Mouse (Mus musculus) embryonic facial prominence, embryonic 14.5 days (tissue): ENCODE data around the gene Myh10. TPM values are rescaled to one million over a fixed set of nuclear protein-coding genes. Genes with fewer than 3 reads are reported as not detected.

ENCODE experiments used
- ATAC-seq: fragments of 200-750 bp; cut with Nextera tagmentation; 2 replicates; pipeline ENCODE4 v1.8.0; 2017; ENCODE audit warnings: low read depth, moderate number of reproducible peaks, moderate TSS enrichment
- DNase-seq: peaks from one replicate; pipeline ENCODE4 v3.0.0-alpha.2; 2015; ENCODE audit warnings: low spot score
- H3K27ac ChIP-seq: fragments of 300-500 bp; sonication (generic); replicated peaks from 2 replicates; pipeline ENCODE4 v1.5.1; 2014; ENCODE audit warnings: low read depth, mild to moderate bottlenecking, low read length, moderate library complexity
- H3K27me3 ChIP-seq: fragments of 300-500 bp; sonication (generic); replicated peaks from 2 replicates; pipeline ENCODE4 v1.6.1; 2014; ENCODE audit warnings: low read length; ENCODE audit not compliant: control insufficient read depth, insufficient read depth
- H3K36me3 ChIP-seq: fragments of 300-500 bp; sonication (generic); 2 replicates; pipeline ENCODE4 v1.6.1; 2014; ENCODE audit warnings: low read length, mixed read lengths; ENCODE audit not compliant: control insufficient read depth, insufficient read depth
- H3K4me1 ChIP-seq: fragments of 300-500 bp; sonication (generic); 2 replicates; pipeline ENCODE4 v1.6.1; 2014; ENCODE audit warnings: antibody characterized with exemption, low read length; ENCODE audit not compliant: control insufficient read depth, insufficient read depth
- H3K4me2 ChIP-seq: fragments of 300-500 bp; sonication (generic); 2 replicates; pipeline ENCODE4 v1.6.1; 2014; ENCODE audit warnings: low read depth, mild to moderate bottlenecking, low read length, moderate library complexity, mixed read lengths
- H3K4me3 ChIP-seq: fragments of 300-500 bp; sonication (generic); 2 replicates; pipeline ENCODE4 v1.5.1; 2014; ENCODE audit warnings: low read depth, mild to moderate bottlenecking, low read length
- H3K9ac ChIP-seq: fragments of 300-500 bp; sonication (generic); 2 replicates; pipeline ENCODE4 v1.6.1; 2014; ENCODE audit warnings: low read depth, mild to moderate bottlenecking, low read length, moderate library complexity, mixed read lengths
- H3K9me3 ChIP-seq: fragments of 300-500 bp; sonication (generic); 2 replicates; pipeline ENCODE4 v1.6.1; 2016; ENCODE audit warnings: low read length; ENCODE audit not compliant: control insufficient read depth
- WGBS: fragments of 180-500 bp; shearing (Covaris S2); extraction: QIAGEN DNeasy Blood & Tissue Kit; methylation state at CpG from one replicate; pipeline ENCODE4 v1.1.7; 2014; 5-methylcytosine and 5-hydroxymethylcytosine counted together
- polyA plus RNA-seq: library from polyadenylated mRNA; unstranded; fragments of >200 nt; fragmentation: Nextera tagmentation; extraction: Ambion mirVana; gene quantifications from 2 replicates; pipeline ENCODE4 v1.2.1, GENCODE M21; 2014

Gene Myh10
- polyA plus RNA-seq, 1 experiment from 2014 or later: 103 TPM

DNA sequence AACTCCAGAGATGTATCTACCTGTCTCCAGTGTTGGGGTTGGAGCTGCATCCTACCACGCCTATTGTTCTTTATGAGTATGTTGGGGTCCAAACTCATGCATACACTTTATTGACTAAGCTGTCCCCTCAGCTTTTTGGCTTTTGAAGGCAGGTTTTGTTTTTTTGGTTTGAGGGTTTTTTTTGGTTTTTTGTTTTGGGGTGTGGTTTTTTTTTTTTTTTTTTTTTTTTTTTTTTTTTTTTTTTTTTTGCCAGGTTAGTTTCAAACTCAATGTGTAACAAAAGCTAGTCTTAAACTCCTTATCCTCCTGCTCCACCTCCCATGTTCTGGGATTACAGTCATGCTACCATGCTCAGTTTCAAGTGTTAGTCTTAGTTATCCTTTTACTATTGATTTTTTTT is 12.9 kb downstream of the Myh10 start:
- H3K27me3 ChIP-seq: no peaks in the 10 kb centered on the region
- H3K4me1 ChIP-seq: no peaks in the 10 kb centered on the region; the same call in 1 of the 2 replicates
- H3K4me2 ChIP-seq: no peak overlapping the region
- H3K9ac ChIP-seq: no peak overlapping the region
- WGBS: 100% methylated on average over 1 of the region's 1 CpGs
- 0 out of 2 replicates have a peak, but pooled peaks cover 10% of the 10 kb centered on the region for H3K9me3 ChIP-seq
- H3K27ac ChIP-seq: no peak overlapping the region
- H3K36me3 ChIP-seq: peaks cover 84% of the 10 kb centered on the region
- ATAC-seq: no peak
- no peak overlapping the region for H3K4me3 ChIP-seq
- DNase-seq: no peak

DNA sequence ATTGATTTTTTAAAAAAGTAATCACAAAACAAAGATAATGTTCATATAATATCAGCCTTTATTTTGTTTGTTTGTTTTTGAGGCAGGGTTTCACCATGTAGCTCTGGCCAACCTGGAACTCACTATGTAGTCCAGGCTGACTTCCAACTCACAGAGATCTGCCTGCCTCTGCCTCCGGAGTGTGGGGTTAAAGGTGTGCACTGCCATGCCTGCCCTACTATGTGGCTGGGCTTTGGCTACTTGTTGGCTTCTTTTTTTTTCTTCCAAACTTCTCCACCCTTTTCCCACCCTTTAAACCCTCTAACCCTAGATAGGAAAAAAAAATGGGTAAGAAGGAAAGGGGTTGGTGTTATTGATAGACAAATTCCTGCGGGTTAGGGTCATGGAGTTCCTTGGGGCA is 13.5 kb downstream of the Myh10 start:
- Histone ChIP-seq H3K9me3 (0 out of 2 replicates have a peak, but pooled peaks cover 8% of the 10 kb centered on the region), H3K27me3 (no peaks in the 10 kb centered on the region), H3K9ac (no peak overlapping the region), H3K36me3 (peaks cover 78% of the 10 kb centered on the region), H3K4me3 (no peak overlapping the region), H3K27ac (no peak overlapping the region), H3K4me2 (no peak overlapping the region), H3K4me1 (no peaks in the 10 kb centered on the region; the same call in 1 of the 2 replicates)
- ATAC-seq (no peak), DNase-seq (no peak)
- 94% methylated on average over 2 of the region's 2 CpGs for WGBS

DNA sequence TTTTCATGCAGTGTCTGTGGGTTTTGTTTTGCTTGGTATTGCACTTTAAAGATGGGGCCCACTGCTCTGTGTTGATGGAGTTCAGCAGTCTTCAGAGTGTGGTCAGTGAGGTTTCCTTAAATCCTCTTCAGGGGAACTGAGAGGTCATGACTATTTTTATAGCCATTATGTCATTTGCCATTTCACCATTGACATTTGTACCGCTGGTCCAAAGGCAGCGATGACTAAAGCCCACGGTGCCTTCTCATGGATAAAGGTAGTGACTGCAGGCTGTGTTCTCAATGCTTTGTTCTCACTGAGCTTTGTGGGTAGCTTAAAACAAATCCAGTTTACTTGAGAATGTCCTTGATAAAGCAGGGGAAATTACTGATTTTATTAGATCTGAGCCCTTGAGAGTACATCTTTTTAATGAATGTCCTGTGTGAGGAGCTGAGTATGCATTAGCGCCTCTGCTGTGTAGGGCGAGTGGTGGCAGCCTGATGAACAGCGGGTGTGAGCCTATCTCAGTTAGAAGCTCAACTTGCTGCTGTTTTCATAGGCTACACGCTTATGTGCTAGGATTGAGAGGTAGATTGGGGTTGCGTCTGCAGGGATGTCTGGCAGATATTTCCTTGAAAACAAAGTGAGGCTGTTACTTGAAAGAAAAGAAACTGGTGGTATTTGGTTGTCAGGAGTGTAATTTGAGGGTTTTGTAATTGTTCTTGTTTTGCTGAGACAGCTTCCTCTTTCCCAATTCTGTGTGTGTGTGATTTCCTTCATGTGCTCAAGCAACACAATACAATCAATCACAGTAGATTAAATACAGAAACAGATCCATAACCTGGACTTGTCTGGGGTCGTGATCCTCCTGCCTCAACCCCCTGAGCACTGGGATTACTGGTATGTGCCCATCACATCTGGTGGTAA is 15.4 kb downstream of the Myh10 start:
- ATAC-seq (no peak), DNase-seq (no peak)
- 0 out of 2 replicates have a peak overlapping the region, but pooled peaks have one; percentile 8 for H3K9ac ChIP-seq
- 73% methylated on average over 9 of the region's 9 CpGs for WGBS
- no peaks in the 10 kb centered on the region; the same call in 1 of the 2 replicates for H3K4me1 ChIP-seq
- H3K27me3 ChIP-seq: no peaks in the 10 kb centered on the region
- H3K36me3 ChIP-seq: peaks cover 59% of the 10 kb centered on the region
- no peak overlapping the region for H3K4me3 ChIP-seq
- H3K9me3 ChIP-seq: no peaks in the 10 kb centered on the region
- H3K27ac ChIP-seq: peak overlapping the region; percentile 39; the same call in 1 of the 2 replicates
- H3K4me2 ChIP-seq: no peak overlapping the region

DNA sequence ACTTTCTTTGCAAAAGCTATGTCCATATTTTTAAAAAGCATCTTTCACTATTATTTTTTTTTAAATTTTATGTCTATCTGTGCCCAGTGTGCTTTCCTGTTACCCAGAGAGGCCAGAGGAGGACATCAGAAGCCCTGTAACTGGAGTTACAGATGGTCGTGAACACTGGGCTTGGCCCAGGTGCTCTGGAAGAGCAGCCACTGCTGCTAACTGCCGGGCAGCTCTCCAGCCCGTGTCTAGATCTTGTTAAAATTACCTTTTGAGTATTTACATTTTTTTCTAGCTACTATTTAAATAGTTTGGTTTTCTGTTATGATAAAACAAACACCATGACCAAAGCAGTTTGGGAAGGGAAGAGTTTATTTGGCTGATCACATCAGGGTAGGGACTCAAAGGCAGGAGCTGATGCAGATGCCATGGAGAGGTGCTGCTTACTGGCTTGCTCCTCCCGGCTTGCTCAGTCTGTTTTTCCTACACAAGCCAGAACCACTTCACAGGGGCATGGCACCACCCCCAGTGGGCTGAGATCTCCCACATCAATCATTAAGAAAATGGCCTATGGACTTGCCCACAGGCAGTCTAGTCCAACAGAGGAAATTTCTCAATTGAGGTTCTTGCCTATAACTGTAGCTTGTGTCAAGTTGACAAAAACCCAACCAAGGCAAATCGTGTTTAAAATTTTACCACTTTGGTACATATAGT is 16.7 kb downstream of the Myh10 start:
- Histone ChIP-seq H3K4me2 (no peak overlapping the region), H3K4me3 (no peak overlapping the region), H3K36me3 (peaks cover 46% of the 10 kb centered on the region), H3K27me3 (no peaks in the 10 kb centered on the region), H3K9ac (no peak overlapping the region), H3K4me1 (no peaks in the 10 kb centered on the region; the same call in 1 of the 2 replicates), H3K27ac (no peak overlapping the region), H3K9me3 (no peaks in the 10 kb centered on the region)
- WGBS: 76% methylated on average over 5 of the region's 5 CpGs
- no peak for ATAC-seq
- no peak for DNase-seq

DNA sequence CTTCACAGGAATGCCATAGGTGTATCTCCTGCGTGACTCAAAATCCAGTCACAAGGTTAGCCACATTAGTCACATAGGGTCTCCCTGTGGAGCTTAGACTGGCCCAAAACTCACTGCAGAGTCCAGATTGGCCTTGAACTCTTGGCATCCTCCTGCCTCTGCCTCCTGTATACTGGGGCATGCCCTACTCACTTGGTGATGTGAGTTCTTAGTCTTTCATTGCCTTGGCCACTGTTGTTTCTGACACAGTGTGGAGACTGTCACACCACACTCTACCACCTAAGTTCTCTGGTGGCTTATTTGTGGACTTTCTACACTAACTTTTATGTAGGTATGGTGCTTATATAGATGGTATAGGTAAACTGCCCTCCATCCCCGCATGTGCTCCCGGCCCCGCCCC is 24.8 kb downstream of the Myh10 start:
- no peak for DNase-seq
- Histone ChIP-seq H3K4me1 (peaks cover 18% of the 10 kb centered on the region), H3K27ac (no peak overlapping the region), H3K9ac (no peak overlapping the region), H3K9me3 (no peaks in the 10 kb centered on the region), H3K27me3 (no peaks in the 10 kb centered on the region), H3K4me2 (no peak overlapping the region), H3K4me3 (no peak overlapping the region), H3K36me3 (peaks cover 33% of the 10 kb centered on the region)
- ATAC-seq: no peak
- WGBS: 81% methylated on average over 4 of the region's 4 CpGs

DNA sequence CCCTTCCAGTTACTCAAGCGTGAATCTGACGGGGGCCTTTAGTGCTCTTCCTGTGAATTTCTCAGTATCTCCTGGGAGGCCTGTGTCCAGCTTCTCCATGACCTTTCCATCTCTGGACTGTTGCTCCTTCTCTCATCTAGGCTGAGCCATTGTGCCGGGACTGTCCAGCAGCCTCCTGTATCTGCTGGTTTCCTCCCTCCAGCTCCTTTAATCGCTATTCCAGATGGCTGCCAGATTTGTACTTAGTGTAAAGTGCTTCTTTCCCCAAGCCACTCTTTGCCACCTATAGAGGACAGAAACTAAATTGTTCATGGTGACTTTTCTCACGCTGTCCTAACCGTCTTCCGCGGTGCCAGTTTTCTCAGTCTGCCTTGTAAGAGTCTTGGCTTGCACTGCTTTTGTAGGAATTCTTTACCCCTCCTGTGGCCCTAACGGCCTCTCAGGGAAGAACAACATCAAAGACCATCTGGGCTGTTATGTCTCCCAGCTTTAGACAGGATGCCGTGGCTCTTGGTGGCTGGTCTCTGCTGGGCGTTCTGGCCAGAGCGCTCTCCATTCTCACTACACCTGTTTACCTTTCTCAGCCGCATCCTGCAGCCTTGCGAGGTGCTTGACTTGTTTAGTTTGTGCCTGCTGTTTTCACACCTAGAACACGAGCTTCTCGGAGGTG is 25.9 kb downstream of the Myh10 start:
- H3K4me3 ChIP-seq: no peak overlapping the region
- no peak overlapping the region for H3K9ac ChIP-seq
- WGBS: 59% methylated on average over 16 of the region's 16 CpGs
- peak; percentile 40 for DNase-seq
- H3K4me2 ChIP-seq: no peak overlapping the region
- no peak for ATAC-seq
- H3K27me3 ChIP-seq: no peaks in the 10 kb centered on the region
- peaks cover 18% of the 10 kb centered on the region for H3K4me1 ChIP-seq
- H3K27ac ChIP-seq: 0 out of 2 replicates have a peak overlapping the region, but pooled peaks have one; percentile 3
- no peaks in the 10 kb centered on the region for H3K9me3 ChIP-seq
- peaks cover 44% of the 10 kb centered on the region for H3K36me3 ChIP-seq

DNA sequence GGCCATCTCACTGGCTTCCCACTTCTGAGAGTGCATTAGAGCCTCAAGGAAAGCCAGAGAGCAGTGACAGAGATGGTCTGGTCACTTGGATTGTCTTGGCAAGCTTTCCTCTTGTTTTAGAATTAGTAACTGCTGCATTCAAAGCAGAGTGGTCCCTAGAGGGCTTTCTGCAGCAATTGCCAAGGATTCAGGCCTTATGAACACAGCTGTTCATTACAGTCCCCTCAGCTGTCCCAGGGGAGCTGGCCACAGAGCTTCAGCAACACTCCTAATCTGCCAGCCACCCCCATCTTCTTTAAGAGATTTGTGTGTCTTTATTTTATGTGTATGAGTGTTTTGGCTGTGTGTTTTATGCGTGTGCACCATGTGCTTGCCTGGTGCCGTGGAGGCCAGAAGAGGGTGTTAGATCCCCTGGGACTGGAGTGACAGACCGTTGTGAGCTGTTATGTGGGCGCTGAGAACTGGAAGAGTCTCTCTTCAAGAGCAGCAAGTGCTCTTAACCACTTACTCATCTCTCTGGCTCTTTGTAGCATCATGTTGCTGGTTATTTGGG is 27.8 kb downstream of the Myh10 start:
- WGBS: 72% methylated on average over 4 of the region's 4 CpGs
- Histone ChIP-seq H3K9me3 (no peaks in the 10 kb centered on the region), H3K9ac (no peak overlapping the region), H3K4me1 (peaks cover 18% of the 10 kb centered on the region), H3K36me3 (peaks cover 44% of the 10 kb centered on the region), H3K27ac (no peak overlapping the region; the same call in 1 of the 2 replicates), H3K27me3 (no peaks in the 10 kb centered on the region), H3K4me3 (no peak overlapping the region), H3K4me2 (no peak overlapping the region)
- DNase-seq (peak; percentile 84), ATAC-seq (peak; percentile 60; the same call in 1 of the 2 replicates)

DNA sequence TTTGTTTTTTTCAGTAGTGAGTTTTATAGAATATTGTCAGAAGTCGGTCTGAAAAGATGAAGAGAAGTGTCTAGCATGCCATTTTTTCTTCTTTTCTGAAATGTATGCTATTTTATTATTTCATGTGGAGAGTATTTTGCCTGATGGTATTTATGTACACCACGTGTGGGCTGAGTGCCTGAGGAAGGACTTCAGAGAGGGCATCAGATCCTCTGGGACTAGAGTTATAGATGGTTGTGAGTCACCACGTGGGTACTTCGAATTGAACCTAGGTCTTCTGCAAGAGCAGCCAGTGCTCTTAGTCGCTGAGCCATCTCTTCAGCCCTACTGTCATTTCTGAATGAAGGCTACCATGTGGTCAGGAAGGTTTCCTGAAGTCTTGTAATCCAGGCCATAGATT is 28.4 kb downstream of the Myh10 start:
- DNase-seq: no peak
- H3K4me2 ChIP-seq: no peak overlapping the region
- no peak overlapping the region for H3K9ac ChIP-seq
- 77% methylated on average over 5 of the region's 5 CpGs for WGBS
- H3K9me3 ChIP-seq: no peaks in the 10 kb centered on the region
- no peak for ATAC-seq
- no peaks in the 10 kb centered on the region for H3K27me3 ChIP-seq
- peaks cover 39% of the 10 kb centered on the region for H3K36me3 ChIP-seq
- no peak overlapping the region for H3K27ac ChIP-seq
- no peak overlapping the region for H3K4me3 ChIP-seq
- peaks cover 18% of the 10 kb centered on the region for H3K4me1 ChIP-seq
